ENCODE assay signal across 24 mouse cellular contexts in the genomic region with DNA sequence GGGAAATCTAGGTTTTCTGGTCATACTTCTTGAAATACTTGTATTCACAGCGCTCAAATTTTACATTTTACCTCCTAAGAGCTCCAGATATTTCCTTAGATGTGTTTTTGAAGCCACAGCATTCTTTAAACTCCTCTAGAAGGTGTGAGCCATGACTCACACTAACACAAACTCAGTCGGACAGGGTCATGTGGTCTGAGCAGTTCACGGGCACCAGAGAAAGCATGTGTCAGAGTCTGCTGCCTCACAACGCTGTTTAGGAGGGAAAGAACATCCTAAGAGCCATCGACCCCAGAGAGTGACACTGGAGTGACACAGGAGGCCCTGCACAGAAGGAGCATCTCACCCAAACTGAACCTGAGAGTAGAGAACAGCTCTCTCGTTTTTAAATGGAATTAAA.
DNase-seq lines count a peak whose midpoint lies in the region; TF ChIP-seq lines count a peak whose summit lies in the region.
"Had no signal": no experiment of that assay in that cellular context is flagged by ENCODE, and none has a peak within 500 bp of the region (broad histone marks: within the 10 kb centered on the region; RNA-seq: fewer than 3 reads in every experiment).

No protein-coding gene starts in this region.

- no peaks in the 10 kb centered on the region for H3K36me3 ChIP-seq in C2C12 (ENCODE audit: control insufficient read depth, insufficient read depth)
- H3K36me3 ChIP-seq: embryonic facial prominence, embryonic 12.5 days; embryonic facial prominence, embryonic 15.5 days; forebrain, embryonic 12.5 days; forebrain, embryonic 15.5 days; heart, embryonic 10.5 days; heart, embryonic 13.5 days had no signal

- no peaks in the 10 kb centered on the region for H3K79me3 ChIP-seq in C2C12 (ENCODE audit: low read depth)

- no peaks in the 10 kb centered on the region for H3K79me2 ChIP-seq in C2C12 (ENCODE audit: control insufficient read depth, insufficient read depth)

- H3ac ChIP-seq in C2C12 (ENCODE audit: control insufficient read depth, insufficient read length, low read depth) = no peak overlapping the region

- no peak overlapping the region for H3K4me3 ChIP-seq in C2C12 (ENCODE audit: insufficient read depth, poor library complexity, severe bottlenecking)
- H3K4me3 ChIP-seq: embryonic facial prominence, embryonic 12.5 days; embryonic facial prominence, embryonic 15.5 days; forebrain, embryonic 12.5 days; forebrain, embryonic 15.5 days; heart, adult 2 months; heart, embryonic 10.5 days; heart, embryonic 13.5 days had no signal

- no peak for TF ChIP-seq CTCF in C2C12 (IDR thresholded peaks at IDR 0.05; ENCODE audit: control insufficient read depth, insufficient read depth, insufficient read length)

- H3K27me3 ChIP-seq in C2C12 (ENCODE audit: control insufficient read depth, insufficient read depth, insufficient read length) = no peaks in the 10 kb centered on the region
- H3K27me3 ChIP-seq: embryonic facial prominence, embryonic 12.5 days; embryonic facial prominence, embryonic 15.5 days; forebrain, embryonic 12.5 days; forebrain, embryonic 15.5 days; heart, embryonic 13.5 days had no signal

- DNase-seq in adrenal gland, postnatal 36 days = peak; percentile 2 to 9
- DNase-seq in adrenal gland, postnatal 4 days (ENCODE audit: low spot score in 2 of 2) = no peak
- peak; percentile 13 for DNase-seq in brain, adult 2 months (ENCODE audit: low read depth, low spot score)
- no peak for DNase-seq in frontal cortex, postnatal 10 days (ENCODE audit: low spot score in 2 of 2)
- DNase-seq in retina, embryonic 14.5 days (ENCODE audit: low spot score) = no peak
- no peak for DNase-seq in kidney, postnatal 14 days
- DNase-seq: adrenal gland, adult 2 months; adrenal gland, postnatal 14 days; cerebellum, adult 18-20 months; cerebellum, adult 9-11 months; cerebellum, postnatal 25 days; gastrocnemius, postnatal 10 days; gastrocnemius, postnatal 36 days; heart, adult 2 months; heart, postnatal 14 days; heart, postnatal 4 days; kidney, adult 11 months had no signal

TF ChIP-seq in C2C12, 6 proteins besides CTCF, POLR2A, EP300 and RAD21:
- TF ChIP-seq MYOG (IDR thresholded peaks at IDR 0.05; ENCODE audit: control insufficient read depth, extremely low read depth, insufficient read length) (no peak), USF1 (IDR thresholded peaks at IDR 0.05; ENCODE audit: low read depth) (peak; percentile 60), MAX (IDR thresholded peaks at IDR 0.05) (peak; percentile 91)

Comparison
In these comparisons a context has a peak if more than half of its experiments do, and no peak if none do; other contexts are left out.
1. DNase-seq: peak in adrenal gland, postnatal 36 days (2 of 2) and brain, adult 2 months (single experiment); none in adrenal gland, postnatal 4 days (0 of 2), frontal cortex, postnatal 10 days (0 of 2), retina, embryonic 14.5 days (single experiment) and kidney, postnatal 14 days (single experiment).